Mouse (Mus musculus) limb, embryonic 13.5 days (tissue): Measurements from ENCODE around the gene Atp5d. TPM values are rescaled to one million over a fixed set of nuclear protein-coding genes. Genes with fewer than 3 reads are reported as not detected.

Experiments used
- ATAC-seq: fragments of 200-750 bp; cut with Nextera tagmentation; 2 replicates; pipeline ENCODE4 v1.8.0; 2017; ENCODE audit warnings: low read depth, moderate number of reproducible peaks, moderate TSS enrichment; ENCODE audit not compliant: low FRiP score
- H3K27ac ChIP-seq: fragments of 300-500 bp; sonication (generic); 2 replicates; pipeline ENCODE4 v1.5.1; 2015; ENCODE audit warnings: inconsistent platforms, mild to moderate bottlenecking, moderate library complexity
- H3K27me3 ChIP-seq: fragments of 300-500 bp; sonication (generic); 2 replicates; pipeline ENCODE4 v1.6.1; 2015; ENCODE audit warnings: mild to moderate bottlenecking, inconsistent platforms
- H3K36me3 ChIP-seq: fragments of 300-500 bp; sonication (generic); 2 replicates; pipeline ENCODE4 v1.6.1; 2015; ENCODE audit warnings: inconsistent platforms, mild to moderate bottlenecking, moderate library complexity
- H3K4me1 ChIP-seq: fragments of 300-500 bp; sonication (generic); 2 replicates; pipeline ENCODE4 v1.6.1; 2015; ENCODE audit warnings: inconsistent platforms
- H3K4me2 ChIP-seq: fragments of 300-500 bp; sonication (generic); replicated peaks from 2 replicates; pipeline ENCODE4 v1.6.1; 2015; ENCODE audit warnings: inconsistent platforms, mild to moderate bottlenecking, moderate library complexity
- H3K4me3 ChIP-seq: fragments of 300-500 bp; sonication (generic); 2 replicates; pipeline ENCODE4 v1.5.1; 2015; ENCODE audit warnings: moderate library complexity, mild to moderate bottlenecking, inconsistent platforms
- H3K9ac ChIP-seq: fragments of 300-500 bp; sonication (generic); 2 replicates; pipeline ENCODE4 v1.6.1; 2015; ENCODE audit warnings: mild to moderate bottlenecking, inconsistent platforms
- H3K9me3 ChIP-seq: fragments of 300-500 bp; sonication (generic); 2 replicates; pipeline ENCODE4 v1.6.1; 2016; ENCODE audit warnings: inconsistent platforms
- WGBS: fragments of 180-500 bp; shearing (Covaris S2); methylation state at CpG from one replicate; pipeline ENCODE4 v1.1.7; 2015; 5-methylcytosine and 5-hydroxymethylcytosine counted together
- polyA plus RNA-seq: library from polyadenylated mRNA; unstranded; fragments of >200 nt; fragmentation: Nextera tagmentation; extraction: Ambion mirVana; gene quantifications from 2 replicates; pipeline ENCODE4 v1.2.1, GENCODE M21; 2015

Gene Atp5d
- polyA plus RNA-seq, 1 experiment from 2014 or later: 456 TPM

DNA sequence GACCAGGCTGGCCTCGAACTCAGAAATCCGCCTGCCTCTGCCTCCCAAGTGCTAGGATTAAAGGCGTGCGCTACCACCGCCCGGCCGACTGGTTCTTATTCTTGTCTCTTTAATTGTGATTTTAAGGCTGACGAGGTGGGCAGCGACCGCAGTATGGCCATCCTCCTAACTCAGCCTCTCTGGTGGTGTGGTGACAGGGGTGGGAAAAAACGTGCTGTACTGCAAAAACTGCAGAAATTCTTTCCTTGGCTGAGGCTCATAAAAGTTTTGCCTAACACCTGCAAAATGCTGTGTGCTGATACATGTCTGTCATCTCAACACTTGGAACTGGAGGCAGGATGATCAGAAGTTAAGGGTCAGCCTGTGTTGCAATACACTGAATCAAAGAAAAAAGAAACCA is 34.9 kb downstream of the Atp5d start:
- H3K9ac ChIP-seq: peak overlapping the region; percentile 63
- no peaks in the 10 kb centered on the region for H3K9me3 ChIP-seq
- no peaks in the 10 kb centered on the region for H3K27me3 ChIP-seq
- peak overlapping the region; percentile 69 for H3K4me2 ChIP-seq
- H3K4me3 ChIP-seq: peak overlapping the region; percentile 57
- WGBS: 11% methylated on average over 11 of the region's 11 CpGs
- peaks cover 50% of the 10 kb centered on the region for H3K4me1 ChIP-seq
- no peak for ATAC-seq
- no peak overlapping the region; the same call in 1 of the 2 replicates for H3K27ac ChIP-seq
- H3K36me3 ChIP-seq: peaks cover 32% of the 10 kb centered on the region

DNA sequence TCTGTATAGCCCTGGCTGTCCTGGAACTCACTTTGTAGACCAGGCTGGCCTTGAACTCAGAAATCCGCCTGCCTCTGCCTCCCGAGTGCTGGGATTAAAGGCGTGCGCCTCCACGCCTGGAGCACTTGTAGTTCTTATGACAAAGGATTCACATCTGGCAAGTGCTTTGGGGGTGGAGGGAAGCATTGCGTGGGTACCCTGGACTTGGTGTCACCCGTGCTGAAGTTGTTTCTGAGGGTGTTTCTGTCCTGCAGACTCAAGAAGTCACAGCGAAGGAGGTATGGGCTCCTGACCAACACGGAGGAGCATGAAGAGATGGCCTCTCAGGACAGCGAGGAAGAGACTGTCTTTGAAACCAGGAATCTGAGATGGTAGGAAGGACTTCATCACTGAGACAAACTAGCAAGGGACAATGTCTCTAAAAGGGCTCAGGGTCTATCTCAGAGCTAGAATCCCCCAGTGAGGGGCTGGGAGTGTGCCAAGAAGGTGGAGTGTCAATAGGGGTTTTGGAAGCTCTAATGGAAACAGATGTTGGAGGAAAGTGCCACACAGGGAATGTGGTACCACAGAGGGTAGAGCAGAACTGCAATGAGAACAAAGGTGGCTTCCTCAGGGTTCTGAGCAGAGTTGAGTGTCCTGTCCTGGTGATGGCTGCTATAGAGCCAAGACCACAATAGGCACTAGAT is 35.7 kb downstream of the Atp5d start:
- H3K4me3 ChIP-seq: no peak overlapping the region
- H3K36me3 ChIP-seq: peaks cover 32% of the 10 kb centered on the region
- no peaks in the 10 kb centered on the region for H3K9me3 ChIP-seq
- H3K27ac ChIP-seq: peak overlapping the region; percentile 22; the same call in 1 of the 2 replicates
- H3K4me2 ChIP-seq: no peak overlapping the region
- ATAC-seq: no peak
- peaks cover 43% of the 10 kb centered on the region for H3K4me1 ChIP-seq
- H3K9ac ChIP-seq: no peak overlapping the region
- H3K27me3 ChIP-seq: no peaks in the 10 kb centered on the region
- 86% methylated on average over 10 of the region's 10 CpGs for WGBS

- no peak overlapping the region for H3K27ac ChIP-seq
- H3K9ac ChIP-seq: no peak overlapping the region
These were observed 36.3 kb downstream of the Atp5d start for GRCm38 (mm10) chr10:80174705-80175104.

DNA sequence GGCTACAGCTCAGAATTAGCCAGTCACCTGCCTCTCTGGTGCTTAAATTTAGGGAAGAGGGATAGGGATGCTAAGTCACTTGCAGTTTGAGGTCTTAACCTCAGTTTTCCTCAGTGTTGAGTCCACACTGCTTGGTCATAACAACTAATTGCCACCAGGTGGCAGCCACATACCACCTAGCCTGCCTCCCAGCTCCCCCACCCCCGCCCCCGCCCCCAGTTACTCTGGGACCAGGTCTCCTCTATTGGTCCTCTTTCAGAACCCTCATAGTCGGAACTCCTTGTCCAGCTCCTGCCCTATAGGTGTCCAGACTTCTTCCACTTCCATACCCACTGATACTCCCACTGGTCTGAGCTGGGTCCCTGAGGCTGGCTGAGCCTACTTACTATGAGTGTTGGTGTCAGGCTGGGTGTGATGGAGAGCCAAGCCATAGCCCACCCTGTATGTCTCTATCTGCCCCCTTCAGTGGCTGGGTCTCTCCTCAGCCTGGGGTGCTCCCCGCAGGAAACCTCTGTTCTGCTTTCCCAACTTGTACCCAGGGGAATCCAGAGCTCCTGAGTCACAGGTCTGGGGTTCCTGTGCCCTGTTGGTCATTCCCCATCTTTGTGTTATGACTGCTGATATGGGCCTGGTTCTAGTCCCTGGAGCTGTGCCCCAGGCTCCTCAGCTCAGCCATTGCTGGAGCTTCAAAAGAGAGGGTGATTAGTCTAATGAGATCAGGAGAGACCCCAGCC is 37.3 kb downstream of the Atp5d start:
- Histone ChIP-seq H3K9me3 (no peaks in the 10 kb centered on the region), H3K36me3 (peaks cover 17% of the 10 kb centered on the region), H3K4me1 (peaks cover 42% of the 10 kb centered on the region), H3K4me2 (no peak overlapping the region), H3K27ac (no peak overlapping the region; the same call in 1 of the 2 replicates), H3K27me3 (no peaks in the 10 kb centered on the region), H3K4me3 (no peak overlapping the region), H3K9ac (no peak overlapping the region)
- WGBS: 22% methylated on average over 4 of the region's 4 CpGs
- no peak for ATAC-seq

More at GRCm38 (mm10) chr10:80174705-80175104, 36.3 kb downstream of the Atp5d start:
- Histone ChIP-seq H3K27me3 (no peaks in the 10 kb centered on the region), H3K36me3 (peaks cover 27% of the 10 kb centered on the region), H3K4me2 (no peak overlapping the region), H3K4me1 (peaks cover 39% of the 10 kb centered on the region), H3K4me3 (no peak overlapping the region), H3K9me3 (no peaks in the 10 kb centered on the region)
- WGBS: 46% methylated on average over 2 of the region's 2 CpGs
- no peak for ATAC-seq

- Histone ChIP-seq H3K27me3 (no peaks in the 10 kb centered on the region), H3K9ac (no peak overlapping the region), H3K4me2 (no peak overlapping the region)
These were observed 37.9 kb downstream of the Atp5d start for GRCm38 (mm10) chr10:80176270-80176834.

DNA sequence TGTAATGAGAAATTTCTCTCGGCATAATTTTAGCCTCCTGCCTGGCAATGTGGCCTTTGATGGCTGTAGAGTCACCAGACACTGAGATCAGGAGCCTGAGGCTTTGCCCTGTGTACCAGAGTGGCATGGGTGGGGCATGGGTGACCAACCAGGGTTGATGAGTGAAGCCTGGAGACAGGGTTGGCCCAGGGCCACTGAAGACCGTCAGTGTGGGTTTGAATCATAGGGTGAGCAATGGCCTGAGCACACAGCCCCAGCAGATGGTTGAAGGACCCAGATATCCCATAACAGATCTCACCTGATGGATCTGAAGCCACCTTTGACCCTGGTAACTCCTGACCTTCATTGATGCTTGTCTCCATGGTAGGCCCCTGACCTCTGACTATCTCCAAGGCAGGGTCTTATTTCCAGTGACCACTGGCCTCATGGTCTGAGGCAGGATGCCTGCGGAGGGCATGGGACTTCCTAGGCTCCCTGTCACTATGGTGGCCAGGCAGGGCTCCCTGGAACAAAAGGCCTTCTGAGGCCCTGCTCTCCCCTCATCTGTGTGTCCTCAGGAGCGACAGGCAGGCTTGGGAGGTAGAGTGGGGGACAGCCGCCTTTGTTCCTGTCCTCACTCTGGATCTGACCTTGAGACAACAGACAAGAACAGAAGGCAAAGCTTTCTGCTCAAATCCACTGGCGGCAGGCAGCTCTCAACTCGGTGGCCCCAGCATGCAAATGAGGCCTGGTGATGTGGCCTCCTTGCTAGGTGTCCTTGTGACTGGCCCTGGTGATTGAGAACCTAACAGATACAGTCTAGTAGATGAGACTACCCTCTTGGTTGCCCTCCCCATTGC is 39.2 kb downstream of the Atp5d start:
- Histone ChIP-seq H3K4me2 (no peak overlapping the region), H3K27ac (no peak overlapping the region), H3K36me3 (peaks cover 10% of the 10 kb centered on the region), H3K4me1 (peaks cover 40% of the 10 kb centered on the region), H3K27me3 (no peaks in the 10 kb centered on the region), H3K9me3 (no peaks in the 10 kb centered on the region), H3K9ac (no peak overlapping the region), H3K4me3 (no peak overlapping the region)
- 84% methylated on average over 7 of the region's 7 CpGs for WGBS
- no peak for ATAC-seq

More at GRCm38 (mm10) chr10:80176270-80176834, 37.9 kb downstream of the Atp5d start:
- H3K27ac ChIP-seq: no peak overlapping the region
- H3K9me3 ChIP-seq: no peaks in the 10 kb centered on the region
- no peak for ATAC-seq
- H3K4me1 ChIP-seq: peaks cover 45% of the 10 kb centered on the region
- WGBS: 72% methylated on average over 5 of the region's 5 CpGs
- no peak overlapping the region for H3K4me3 ChIP-seq
- peaks cover 11% of the 10 kb centered on the region for H3K36me3 ChIP-seq

DNA sequence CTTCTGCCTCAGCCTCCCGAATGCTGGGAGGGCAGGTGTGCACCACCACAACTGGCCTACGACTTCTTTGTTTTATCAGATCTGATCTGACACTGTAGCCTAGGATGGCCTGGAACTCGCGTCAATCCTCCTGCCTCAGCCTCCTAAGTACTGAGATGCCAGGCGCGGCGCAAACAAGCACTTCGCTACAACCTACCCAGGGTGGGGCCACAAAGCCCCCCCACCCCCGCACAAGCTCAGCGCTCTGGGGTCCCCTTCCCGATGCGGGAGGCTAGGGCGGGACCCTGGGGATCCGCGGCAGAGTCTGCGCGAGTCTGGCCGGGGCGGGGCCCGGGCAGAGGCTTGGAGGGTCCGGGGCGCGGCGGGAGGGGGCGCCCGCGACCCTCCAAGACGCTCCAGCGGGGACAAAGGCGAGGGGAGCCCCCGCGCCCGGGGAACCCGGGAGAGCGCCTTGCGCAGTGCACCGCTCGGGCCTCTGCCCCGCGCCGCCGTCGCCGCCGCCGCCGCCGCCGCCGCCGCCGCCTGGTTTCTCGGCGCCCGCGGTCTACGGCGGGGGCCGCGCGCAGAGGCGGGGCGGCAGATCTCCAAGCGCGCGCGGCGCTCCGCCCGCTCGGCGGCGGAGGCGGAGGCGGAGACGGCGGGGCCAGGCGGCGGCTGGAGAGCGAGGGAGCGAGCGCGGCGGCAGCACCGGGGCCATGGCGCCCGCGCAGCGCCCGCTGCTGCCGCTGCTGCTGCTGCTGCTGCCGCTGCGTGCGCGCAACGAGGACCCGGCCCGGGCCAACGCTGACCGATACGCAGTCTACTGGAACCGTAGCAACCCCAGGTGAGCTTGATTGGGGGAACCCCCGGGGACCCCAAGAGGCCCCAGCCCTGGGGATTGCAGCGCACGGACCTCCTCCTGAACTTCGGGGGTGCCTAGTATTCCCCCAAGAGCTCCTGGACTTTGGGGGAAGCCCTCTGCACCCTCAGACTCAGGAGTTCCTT is 40.9 kb downstream of the Atp5d start, which contains the start of gene Efna2:
TSS of gene Efna2 (plus strand) at position 415 of the 984 bp plus-strand sequence.
- Histone ChIP-seq H3K27me3 (no peaks in the 10 kb centered on the region), H3K4me2 (peak within 1 kb of the TSS; percentile 97), H3K36me3 (peaks cover 22% of the 10 kb centered on the region), H3K9ac (peak within 1 kb of the TSS; percentile 96), H3K9me3 (no peaks in the 10 kb centered on the region), H3K4me1 (peaks cover 34% of the 10 kb centered on the region), H3K4me3 (peak within 1 kb of the TSS; percentile 86), H3K27ac (peak within 1 kb of the TSS; percentile 73)
- WGBS: 2% methylated on average over 86 of the region's 106 CpGs
- ATAC-seq: peak; percentile 62

DNA sequence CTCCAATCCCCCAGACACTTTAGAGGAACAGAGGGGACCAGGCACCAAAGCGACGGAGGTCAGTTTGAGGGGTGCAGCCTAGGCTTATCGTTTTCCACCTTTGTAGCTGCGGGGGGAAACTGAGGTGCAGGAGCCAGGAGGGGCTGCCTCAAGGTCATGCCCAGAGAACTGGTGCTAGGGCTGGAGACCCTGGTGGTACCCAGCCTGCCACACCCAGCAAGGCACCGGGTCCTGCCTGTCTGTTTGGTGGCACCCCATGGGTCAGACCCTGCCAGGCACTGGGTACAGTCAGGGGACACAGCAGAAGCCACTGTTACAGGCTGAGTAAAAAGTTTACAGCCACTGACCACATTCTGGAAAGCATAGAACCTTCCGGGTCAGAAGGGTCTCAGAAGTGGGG is 41.9 kb downstream of the Atp5d start:
- ATAC-seq: no peak
- peaks cover 30% of the 10 kb centered on the region for H3K4me1 ChIP-seq
- WGBS: 24% methylated on average over 6 of the region's 6 CpGs
- peak overlapping the region; percentile 86 for H3K4me3 ChIP-seq
- H3K9me3 ChIP-seq: no peaks in the 10 kb centered on the region
- H3K4me2 ChIP-seq: peak overlapping the region; percentile 97
- H3K27ac ChIP-seq: peak overlapping the region; percentile 28; the same call in 1 of the 2 replicates
- peak overlapping the region; percentile 96 for H3K9ac ChIP-seq
- H3K27me3 ChIP-seq: no peaks in the 10 kb centered on the region
- peaks cover 22% of the 10 kb centered on the region for H3K36me3 ChIP-seq

DNA sequence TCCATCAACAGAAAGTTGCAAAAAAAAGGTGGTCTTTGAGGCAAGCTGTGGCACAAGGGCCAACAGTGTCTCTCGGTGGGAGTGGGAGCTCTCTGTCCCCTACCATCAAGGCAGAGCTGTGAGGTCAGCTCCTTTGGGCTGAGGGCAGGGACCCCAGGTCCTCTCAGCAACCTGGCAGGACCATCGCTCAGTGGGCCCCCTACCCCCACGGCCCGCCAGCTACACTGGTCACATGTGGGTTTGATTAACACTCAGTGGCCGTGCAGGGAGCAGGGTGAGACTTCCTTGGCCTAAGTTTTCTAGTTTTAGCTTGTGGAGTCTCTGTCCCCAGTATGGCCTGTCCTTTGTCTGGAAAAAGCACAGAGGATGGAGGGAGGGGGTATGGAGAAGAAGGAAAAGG is 42.4 kb downstream of the Atp5d start:
- Histone ChIP-seq H3K9ac (peak overlapping the region; percentile 96), H3K36me3 (peaks cover 22% of the 10 kb centered on the region), H3K4me1 (peaks cover 32% of the 10 kb centered on the region), H3K27ac (peak overlapping the region; percentile 28; the same call in 1 of the 2 replicates), H3K4me3 (peak overlapping the region; percentile 86), H3K27me3 (no peaks in the 10 kb centered on the region), H3K9me3 (no peaks in the 10 kb centered on the region), H3K4me2 (peak overlapping the region; percentile 97)
- ATAC-seq: no peak
- 19% methylated on average over 5 of the region's 5 CpGs for WGBS

DNA sequence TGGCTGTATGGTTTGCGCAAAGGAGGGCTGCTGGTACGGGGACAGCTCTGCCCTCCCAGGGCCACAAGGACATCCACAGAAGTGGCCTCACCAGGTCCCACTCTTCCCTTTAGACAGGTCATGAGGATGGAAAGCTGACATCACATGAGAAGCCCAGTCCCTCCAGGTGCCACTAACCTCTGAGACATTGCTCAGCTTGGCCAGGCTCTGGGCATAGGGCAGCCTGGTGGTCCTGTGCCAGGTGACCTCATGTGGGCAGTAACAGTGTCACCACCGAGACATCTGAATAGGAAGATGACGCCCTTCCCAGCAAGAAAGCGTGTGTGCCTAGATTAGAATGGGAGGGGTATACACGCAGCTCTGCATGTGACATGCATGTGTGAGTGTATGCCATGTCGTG is 44.1 kb downstream of the Atp5d start:
- ATAC-seq: no peak
- Histone ChIP-seq H3K36me3 (peaks cover 33% of the 10 kb centered on the region), H3K4me1 (peaks cover 35% of the 10 kb centered on the region), H3K4me3 (no peak overlapping the region), H3K9me3 (no peaks in the 10 kb centered on the region), H3K27ac (no peak overlapping the region), H3K4me2 (no peak overlapping the region), H3K27me3 (peaks cover 1% of the 10 kb centered on the region; the same call in 1 of the 2 replicates), H3K9ac (no peak overlapping the region)
- 91% methylated on average over 7 of the region's 7 CpGs for WGBS

DNA sequence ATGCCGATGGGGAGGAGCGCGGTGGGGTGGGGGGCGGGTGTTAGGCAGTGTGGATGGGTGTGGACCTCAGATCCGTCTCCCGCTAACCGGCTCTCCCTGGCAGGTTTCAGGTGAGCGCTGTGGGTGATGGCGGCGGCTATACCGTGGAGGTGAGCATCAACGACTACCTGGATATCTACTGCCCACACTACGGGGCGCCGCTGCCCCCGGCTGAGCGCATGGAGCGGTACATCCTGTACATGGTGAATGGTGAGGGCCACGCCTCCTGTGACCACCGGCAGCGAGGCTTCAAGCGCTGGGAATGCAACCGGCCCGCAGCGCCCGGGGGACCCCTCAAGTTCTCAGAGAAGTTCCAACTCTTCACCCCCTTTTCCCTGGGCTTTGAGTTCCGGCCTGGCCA is 48.2 kb downstream of the Atp5d start:
- Histone ChIP-seq H3K27ac (no peak overlapping the region), H3K4me3 (no peak overlapping the region), H3K4me2 (no peak overlapping the region), H3K9ac (no peak overlapping the region), H3K4me1 (peaks cover 30% of the 10 kb centered on the region), H3K9me3 (no peaks in the 10 kb centered on the region), H3K27me3 (peaks cover 38% of the 10 kb centered on the region), H3K36me3 (peaks cover 51% of the 10 kb centered on the region)
- WGBS: 46% methylated on average over 27 of the region's 27 CpGs
- no peak for ATAC-seq
